Mouse (Mus musculus) olfactory bulb, adult 2 months (tissue): ENCODE data around the gene E130308A19Rik.

Experiments used
- CTCF ChIP-seq: fragments of 200-500 bp; IDR thresholded peaks from 2 replicates; pipeline ENCODE4 v1.5.1; 2012; ENCODE audit warnings: low read depth, mild to moderate bottlenecking, low read length, moderate library complexity; ENCODE audit not compliant: insufficient read depth
- POLR2A ChIP-seq: fragments of 200-500 bp; IDR thresholded peaks from 2 replicates; pipeline ENCODE4 v1.6.1; 2012; ENCODE audit warnings: mild to moderate bottlenecking, low read depth, low read length, moderate library complexity; ENCODE audit not compliant: insufficient read depth

GRCm38 (mm10) chr4:59662163-59662562 is 36.2 kb downstream of the E130308A19Rik start:
- TF ChIP-seq CTCF, result no peak
- TF ChIP-seq POLR2A, result no peak
